Mouse (Mus musculus): ENCODE data around the gene Trmt10a. TPM values are rescaled to one million over a fixed set of nuclear protein-coding genes. Genes with fewer than 3 reads are reported as not detected.
"Not testable (repeated sequence)": the region's sequence is repeated elsewhere in the genome, so short reads cannot be mapped to it uniquely, and the experiment has no call there.

Trmt10a gene
- total RNA-seq, 2 experiments from 2014 or later = 6.6 to 12.5 TPM

DNA sequence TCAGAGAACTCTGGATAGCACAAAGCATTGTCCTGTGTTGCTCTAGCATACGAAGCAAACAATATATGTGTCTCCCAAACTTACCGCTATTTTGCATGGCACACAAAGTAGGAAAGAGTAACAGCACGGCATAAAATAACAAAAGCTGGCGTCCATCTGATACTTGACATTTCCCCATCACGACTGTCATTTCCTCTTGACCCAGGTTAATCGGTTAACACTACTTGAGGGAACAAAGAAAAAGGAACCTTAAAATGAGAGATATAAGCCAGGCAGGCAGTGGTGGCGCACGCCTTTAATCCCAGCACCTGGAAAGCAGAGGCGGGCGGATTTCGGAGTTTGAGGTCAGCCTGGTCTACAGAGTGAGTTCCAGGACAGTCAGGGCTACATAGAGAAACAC, 9.3 kb upstream of the Trmt10a start:
- no peak for DNase-seq (ENCODE audit: low spot score in 2 of 2)

DNA sequence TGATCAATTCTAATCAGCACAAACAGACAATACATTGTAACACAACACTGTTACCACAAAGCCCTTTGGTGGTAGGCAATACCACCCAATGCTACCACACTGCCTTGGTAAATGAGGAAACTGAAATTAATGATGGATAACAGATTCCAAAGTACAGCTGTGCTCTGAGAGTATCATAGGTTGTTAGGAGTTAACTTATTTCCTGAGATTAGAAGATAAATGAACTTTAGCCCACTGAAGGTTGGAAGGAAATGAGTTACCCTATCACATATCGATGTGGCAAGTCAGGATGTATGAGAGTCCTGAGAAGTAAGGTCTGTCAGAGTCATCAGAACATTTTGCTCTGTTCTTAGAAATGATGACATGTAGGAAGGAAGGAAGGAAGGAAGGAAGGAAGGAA, 8.7 kb upstream of the Trmt10a start:
- DNase-seq (ENCODE audit: low spot score in 2 of 2) = no peak

DNA sequence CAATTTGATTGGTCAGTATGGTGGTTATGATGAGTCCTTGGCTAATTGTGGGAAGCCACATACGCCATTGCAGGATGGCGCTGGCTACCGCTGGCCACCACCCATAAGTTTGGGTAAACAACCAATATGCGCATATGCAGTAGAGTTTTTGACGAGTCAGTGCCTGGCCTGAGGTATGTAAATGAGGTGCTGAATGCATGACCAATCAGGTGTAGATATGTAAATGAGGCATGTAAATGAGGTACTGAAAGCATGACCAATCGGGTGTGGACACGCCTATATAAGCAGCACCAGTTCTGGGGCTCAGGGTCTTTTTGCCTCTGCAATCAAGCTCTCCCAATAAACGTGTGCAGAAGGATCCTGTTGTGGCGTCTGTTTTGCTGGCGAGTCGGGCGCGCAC, 5.1 kb upstream of the Trmt10a start:
- DNase-seq (ENCODE audit: low spot score in 2 of 2) = not testable (repeated sequence)

DNA sequence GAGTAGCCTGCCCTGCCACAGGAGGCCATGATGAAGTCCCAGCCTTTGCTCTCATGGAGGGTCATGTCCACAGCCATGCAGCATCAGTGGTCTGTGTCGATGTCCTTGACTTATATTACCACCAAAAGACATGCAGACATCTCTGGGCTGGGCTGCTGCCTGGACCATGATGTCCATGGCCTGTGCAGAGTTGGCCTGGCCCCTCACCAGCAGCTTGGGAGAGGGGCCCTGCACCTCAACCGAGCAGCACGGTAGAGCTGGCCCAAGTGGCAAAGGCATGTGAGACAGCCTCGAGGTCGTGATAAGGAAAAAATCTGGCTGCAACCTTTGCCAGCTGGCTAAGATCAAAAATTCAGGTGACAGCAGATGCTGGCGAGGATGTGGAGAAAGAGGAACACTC, 3.6 kb upstream of the Trmt10a start:
- no peak for DNase-seq (ENCODE audit: low spot score in 2 of 2)

DNA sequence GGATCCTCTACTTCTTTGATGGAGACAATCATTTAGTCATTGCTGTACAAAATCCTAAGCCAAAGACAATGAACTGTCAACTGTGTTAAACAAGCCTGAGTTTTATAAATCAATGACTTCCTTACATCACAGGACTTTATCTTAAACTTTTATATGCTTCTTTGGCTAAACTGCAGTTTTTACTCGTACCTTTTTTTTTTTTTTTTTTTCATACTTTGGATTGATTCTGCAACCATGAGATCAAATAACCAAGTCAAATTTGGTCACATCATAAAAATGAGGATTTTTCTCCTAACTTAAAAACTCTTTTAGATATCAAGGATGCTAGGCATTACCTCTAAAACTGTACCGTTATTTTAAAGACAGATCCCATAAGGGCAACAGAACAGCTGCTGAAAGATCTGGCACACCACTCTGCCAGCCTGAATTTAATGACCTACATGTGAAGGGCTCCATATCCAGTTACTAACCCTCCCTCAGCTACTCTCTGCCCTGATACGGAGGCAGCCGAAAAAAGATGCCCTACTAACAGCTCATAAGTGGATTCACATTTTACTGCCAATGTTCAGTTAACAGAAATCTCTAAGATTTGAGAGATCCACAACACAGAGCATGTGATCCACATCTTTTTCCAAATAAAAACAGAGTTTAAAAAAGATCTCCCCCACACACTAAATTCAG, 1.1 kb upstream of the Trmt10a start:
- no peak for DNase-seq (ENCODE audit: low spot score in 2 of 2)

DNA sequence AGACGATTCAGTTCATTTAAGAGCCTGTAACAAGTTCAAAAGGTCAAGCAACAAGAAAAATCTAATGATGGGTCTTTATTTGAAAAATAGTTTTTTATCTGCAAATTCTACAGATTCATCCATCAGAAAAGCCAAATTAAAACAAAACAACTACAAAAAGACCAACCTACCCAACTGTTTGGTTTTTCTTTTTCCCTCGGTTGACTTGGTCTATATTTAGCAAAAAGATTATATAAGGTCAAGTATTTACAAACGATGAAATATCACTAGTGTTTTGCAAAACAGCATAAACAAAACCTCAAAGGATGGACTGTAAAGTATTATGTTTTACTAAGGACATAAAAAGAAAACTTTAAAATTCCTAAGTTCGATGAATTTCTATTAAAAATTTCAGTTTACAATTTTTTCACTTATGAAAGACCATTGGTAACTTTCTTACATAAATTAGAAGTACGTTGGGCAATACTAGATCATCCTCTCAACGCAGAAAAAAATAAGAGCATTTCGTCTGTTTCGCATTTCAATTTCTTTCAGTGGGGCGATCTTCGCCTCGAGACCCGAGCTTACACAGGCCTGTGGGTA, 424 bp upstream of the Trmt10a start:
- DNase-seq (ENCODE audit: low spot score in 2 of 2) = no peak

DNA sequence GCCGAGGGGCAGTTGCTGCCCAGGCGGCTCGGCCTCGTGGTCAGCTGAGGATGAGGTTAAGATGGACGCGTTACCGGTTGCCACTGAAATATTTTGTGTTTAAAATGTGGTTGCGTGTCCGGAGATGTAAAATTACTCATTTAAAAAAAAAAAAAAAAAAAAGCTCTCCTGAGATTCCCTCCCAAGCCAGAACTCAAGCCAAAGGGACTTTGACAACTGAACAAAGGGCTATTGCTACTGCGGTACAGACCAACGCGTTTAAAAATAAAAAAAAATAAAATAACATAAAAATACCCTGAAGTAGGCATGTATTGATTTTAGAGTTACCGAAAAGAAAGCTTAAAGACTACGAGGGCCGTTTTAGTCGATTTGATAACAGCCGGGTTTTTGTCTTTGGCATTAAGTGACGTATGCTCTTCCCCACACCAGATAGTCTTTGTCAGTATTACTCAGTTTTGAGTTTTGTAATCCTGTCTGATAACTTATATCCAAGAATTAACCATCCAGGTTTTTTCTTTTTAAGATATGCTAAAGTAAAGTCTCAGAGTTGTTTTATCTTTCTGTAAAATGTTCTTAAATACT, 903 bp downstream of the Trmt10a start:
- no peak for DNase-seq (ENCODE audit: low spot score in 2 of 2)

DNA sequence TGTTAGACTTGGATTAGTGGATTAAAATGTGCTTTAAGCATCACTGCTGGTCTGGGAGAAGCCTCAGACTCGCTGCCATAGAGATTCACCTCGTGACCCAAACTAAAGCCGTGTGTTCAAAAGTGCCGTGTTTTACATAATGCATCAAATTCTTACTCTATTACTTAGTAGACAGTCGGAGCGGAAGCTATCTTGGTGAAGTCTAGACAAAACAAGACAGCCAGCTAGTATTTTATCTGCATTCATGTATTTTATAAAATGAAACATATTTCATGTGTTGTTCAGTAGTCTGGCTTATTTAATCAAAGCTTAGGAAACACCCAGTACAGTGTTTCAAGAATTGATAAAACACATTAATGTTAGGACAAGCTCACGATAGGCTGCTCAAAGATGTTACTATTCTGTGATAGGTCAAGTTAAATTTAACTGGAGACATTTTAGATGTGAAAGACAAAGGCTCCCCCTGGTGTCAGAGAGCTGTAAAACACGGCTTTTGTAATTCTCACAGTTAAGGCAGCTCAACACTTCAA, 1.5 kb downstream of the Trmt10a start, which contains the start of gene Mttp:
Mttp (minus strand) TSS at position 327 of the 530 bp plus-strand sequence.
- peak in 1 of 2 experiments; percentile 49 for DNase-seq (ENCODE audit: low spot score in 2 of 2)

DNA sequence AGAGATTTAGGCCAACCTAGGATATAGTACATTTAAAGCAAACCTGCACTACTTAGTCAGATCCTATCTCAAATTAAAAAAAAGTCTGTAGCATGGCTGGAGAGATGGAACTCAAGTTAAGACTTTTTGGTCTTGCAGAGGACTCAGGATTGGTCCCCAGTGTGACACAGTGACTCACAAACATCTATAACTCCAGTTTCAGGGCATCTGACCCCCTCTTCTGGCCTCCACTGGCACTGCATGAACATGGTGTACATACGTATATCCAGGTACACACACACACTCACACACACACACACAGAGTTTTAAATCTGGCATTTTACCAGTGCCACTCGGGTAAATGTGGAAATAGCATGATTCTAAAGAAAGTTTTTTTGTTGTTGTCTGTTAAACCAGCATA, 5.6 kb downstream of the Trmt10a start:
- no peak for DNase-seq (ENCODE audit: low spot score in 2 of 2)

DNA sequence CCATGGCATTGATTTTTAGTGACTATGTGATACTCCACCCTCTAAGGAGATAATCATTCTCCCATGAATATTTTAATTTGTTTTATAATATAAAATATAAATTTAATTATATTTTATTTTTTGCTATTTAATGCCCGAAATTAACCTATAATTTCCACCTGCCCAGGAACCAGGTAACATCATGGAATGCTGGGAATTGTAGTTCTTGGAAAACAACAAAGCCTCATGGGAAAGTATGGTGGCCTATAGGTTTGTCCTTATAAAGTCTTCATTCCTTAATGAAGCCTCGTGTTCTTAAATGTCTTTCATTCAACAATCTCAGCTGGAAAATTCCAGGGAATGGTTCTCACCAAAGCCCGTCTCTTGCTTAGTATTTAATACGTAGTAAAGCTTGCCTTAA, 11.8 kb downstream of the Trmt10a start:
- no peak for DNase-seq (ENCODE audit: low spot score in 2 of 2)

DNA sequence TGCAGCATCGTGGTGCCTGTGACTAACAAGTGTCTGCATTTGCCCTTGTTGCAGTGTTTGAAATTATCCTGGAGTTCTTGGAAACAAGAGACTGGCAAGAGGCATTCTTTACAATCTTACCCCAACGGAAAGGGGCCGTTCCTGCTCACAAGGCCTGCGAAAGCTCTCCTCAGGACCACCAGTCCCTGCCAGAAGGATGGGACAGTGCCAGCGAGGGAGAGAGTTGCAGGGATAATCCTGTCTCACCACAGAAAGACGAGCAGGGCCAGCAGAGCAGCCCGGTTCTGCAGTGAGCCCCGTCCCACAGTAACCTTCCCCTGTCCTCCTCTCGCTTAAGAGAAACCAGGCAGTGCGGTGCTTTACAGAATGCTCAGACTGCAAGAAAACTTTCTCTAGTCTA, 13.4 kb downstream of the Trmt10a start:
- no peak for DNase-seq (ENCODE audit: low spot score in 2 of 2)

DNA sequence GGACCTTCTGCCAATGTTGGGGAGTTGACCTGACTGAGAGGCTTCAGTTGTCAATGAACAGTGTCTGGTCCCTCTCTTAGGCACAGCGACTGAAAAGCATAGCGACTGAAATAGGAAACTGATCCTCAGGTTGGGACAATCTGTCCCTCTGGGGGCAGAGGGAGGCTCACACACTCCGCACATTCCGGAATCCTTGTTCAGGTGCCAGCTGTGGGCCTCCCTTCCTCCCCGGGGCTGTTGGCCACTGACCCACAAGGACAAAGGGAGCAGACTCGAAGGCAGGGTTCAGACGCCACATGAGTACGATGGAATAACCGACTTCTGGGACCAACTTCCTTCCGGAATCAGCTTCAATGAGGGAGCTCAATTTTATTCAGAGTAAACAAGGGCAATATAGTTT, 18.4 kb downstream of the Trmt10a start:
- DNase-seq (ENCODE audit: low spot score in 2 of 2) = no peak

DNA sequence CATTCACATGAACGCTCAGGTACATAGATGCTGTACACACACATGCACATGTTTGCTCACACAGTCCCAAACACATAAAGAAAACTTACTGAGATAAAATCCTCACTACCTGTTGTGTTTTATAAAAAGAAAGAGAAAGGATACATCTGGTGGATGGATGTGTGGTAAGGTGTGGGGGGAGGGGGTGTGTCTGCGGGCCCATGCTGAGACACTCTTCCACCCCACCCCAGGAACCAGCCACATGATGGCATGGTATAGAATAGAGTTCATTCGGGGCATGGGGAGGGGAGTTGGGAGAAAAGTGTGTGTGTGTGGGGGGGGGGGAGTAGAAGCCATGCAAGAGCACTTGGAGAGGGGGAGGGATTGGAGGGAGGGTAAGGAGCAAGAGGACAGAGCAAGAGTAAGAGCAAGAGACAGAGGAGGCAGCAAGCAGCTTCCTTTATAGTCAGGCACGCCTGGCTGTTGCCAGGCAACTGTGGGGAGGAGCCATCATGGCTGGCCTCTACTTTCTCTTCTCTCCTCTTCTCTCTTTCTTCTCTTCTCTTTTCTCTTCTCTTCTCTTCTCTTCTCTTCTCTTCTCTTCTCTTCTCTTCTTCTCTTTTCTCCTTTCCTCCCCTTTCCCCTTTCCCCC, 19.4 kb downstream of the Trmt10a start:
- no peak for DNase-seq (ENCODE audit: low spot score in 2 of 2)

DNA sequence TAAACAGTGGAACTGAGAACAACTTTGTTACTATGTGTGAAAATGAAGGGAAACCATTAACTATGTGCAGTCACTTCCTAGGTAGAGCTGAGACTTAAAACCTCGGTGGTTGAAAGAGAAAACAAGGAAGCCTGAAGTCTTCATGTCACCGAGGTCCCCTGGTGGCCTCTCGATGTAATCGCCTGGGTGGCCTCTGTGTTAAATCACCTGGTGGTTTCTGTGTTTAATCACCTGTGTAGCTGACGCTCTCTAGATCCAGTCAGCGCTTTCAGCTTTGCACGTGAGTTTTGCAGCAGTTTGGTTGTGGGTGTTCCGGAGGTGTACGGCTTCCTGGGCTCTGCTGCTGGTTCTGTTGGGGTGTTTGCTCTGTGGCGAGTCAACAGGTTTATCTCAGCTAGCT, 30.0 kb downstream of the Trmt10a start:
- DNase-seq (ENCODE audit: low spot score in 2 of 2) = no peak

DNA sequence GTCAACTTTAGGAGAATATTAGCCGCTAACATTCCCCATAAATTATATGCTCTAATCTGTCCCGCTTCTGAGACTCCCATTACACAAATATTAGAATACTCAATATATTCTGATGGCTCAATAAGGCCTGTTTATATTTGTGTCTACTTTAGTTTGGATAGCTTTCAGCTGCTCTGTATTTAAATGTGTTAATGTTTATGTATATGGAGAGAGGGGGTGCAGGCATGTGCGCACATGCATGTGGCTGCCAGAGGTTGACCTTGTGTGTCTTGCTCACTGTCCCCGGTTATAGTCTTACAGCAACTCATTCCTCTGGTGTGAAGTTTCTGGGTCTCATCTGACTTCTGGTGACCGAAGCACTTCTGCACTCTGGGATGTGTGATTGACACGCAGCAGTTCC, 32.3 kb downstream of the Trmt10a start:
- no peak for DNase-seq (ENCODE audit: low spot score in 2 of 2)

DNA sequence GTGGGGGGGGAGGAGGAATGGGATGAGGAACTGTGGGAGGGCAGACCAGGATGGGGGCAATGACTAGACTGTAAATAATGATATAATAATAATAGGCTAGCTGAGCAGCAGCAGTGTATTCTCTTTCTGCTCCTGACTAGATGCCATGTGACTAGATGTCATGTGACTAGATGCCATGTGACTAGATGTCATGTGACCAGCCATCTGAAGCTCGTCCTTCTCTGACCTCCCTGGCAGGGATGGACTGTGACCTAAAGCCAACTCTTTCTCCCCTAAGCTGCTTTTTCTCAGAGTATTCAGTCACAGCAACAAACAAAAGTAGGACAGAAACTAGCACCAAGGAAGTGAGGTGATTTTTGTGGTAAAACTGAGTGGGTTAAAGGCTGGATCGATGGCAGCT, 38.8 kb downstream of the Trmt10a start:
- no peak for DNase-seq (ENCODE audit: low spot score in 2 of 2)

DNA sequence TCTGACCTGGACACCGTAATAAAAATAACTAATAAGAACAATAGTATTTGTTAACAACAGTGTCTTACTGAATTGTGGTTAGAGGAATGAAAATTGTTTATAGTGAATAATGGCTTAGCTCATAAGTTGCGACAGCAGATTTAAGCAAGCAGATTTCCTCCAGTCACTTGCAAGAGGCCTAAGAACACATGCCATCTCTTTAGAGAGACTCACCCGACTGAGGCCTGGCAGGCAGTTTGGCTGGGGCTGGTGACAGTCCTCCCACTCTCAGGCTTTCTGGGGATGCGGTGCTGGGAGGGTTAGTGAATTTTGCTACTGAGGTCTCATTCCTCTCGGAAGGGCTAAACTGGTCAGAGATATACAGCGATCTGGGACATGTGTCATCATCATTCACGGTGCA, 40.1 kb downstream of the Trmt10a start:
- DNase-seq (ENCODE audit: low spot score in 2 of 2) = no peak

DNA sequence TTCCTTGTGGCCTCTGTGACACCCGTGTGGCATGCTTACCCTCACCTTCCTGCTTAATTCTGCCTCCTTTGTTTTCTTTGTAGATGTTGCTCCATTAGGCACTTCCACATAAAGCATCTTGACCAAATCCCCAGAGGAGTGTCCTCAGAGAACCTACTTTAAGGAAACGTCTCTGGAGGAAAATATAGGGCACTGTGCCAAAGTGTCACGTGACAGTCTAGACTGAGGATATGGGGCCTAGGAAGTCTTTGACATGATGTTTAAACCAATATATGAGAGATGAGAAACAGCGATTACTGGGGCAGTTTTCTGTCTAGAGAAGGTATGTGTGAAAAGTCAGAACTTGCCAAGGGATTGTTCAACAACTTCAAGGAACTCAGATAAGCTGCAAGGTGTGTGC, 42.0 kb downstream of the Trmt10a start:
- no peak for DNase-seq (ENCODE audit: low spot score in 2 of 2)

DNA sequence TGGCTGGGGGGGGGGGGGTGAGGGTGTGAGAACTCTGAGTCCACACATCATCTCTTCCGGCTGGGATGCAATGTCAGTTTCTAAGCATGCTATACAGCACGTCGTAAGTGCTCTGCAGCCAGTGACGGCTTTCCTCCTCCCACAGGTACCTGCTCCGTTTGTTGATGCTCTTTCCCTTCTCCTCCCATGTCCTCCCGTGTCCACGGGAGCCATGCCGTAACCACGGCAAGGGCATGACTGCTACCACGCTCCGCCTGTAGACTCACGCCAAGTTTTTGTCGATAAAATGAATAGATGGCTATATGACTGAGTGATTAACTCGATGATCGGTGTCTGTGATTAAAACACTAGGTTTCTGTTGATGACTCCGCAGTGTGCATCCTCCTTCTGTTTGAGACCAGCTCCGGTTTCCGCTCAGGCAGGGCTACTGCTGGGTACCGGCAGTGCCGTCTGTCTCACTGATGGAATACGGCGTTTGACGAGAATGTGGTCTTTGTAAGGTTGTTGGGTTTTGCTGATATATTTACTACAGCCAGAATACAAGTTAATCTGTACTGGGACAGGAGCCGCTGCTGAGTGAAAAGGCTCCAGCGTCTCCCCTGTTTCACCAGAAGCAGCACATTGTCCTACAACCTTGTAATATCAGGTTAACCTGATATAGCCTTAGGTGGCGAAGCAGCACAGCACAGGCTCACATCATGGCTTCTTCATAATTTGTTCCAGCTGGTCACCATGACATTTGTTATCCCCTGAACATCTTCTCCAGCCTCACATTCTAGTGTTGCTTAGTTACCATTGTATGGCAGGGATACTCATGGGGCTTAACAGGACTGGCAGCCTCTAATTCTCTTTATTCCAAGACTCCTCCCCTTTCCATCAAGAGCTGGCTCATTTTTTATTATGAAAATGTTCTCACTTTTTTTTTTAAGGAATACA, 43.0 kb downstream of the Trmt10a start:
- DNase-seq (ENCODE audit: low spot score in 2 of 2) = no peak

DNA sequence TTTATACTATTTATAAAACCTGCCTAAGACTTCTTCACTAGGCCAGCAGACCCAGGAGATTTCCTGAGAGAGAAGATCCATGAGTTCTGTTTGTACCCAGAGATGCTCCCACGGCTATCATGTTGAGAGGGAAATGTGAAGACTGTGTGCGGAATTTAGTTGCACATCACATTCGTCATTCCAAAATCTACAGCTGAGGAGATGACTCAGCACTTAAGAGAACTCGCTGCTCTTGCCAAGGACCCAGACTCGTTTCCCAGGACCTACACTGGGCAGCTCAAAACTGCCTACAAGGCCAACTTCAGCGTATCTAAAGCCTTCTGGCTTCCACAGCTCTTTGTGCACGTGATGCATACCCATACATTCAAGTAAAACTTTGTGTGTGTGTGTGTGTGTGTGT, 49.0 kb downstream of the Trmt10a start:
- DNase-seq (ENCODE audit: low spot score in 2 of 2) = no peak

DNA sequence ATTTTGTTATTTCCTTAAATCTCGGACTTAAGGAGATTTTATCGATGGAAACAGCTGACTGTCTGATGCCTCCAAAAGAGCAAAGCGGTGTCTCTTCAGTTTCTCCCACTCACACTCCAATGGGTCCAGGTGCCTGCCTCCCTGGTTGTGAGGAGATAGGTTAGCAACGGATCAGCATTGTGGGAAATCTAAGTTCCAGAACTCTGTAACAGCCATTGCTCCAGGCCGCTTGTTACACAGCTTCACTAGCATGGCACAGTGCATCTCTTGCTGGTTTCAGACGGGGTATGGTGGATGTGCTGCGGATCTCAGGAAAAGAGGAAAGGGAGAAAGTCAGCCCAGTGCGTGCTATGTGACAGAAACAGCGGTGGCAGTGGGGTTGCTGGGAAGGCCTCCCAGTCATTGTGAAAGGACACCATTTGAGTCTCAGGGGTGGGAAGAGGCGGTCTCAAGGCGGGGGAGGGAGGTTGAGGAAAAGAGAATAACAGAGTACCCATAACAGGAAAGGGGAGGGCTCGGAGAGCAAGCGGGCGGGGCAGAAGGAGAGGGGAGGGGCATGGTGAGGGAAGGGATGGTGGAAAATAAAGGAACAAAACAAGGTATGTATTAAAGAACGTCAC, 50.5 kb downstream of the Trmt10a start, which contains the start of gene 4930579F01Rik:
4930579F01Rik (minus strand) TSS at position 143 of the 620 bp plus-strand sequence.
- no peak for DNase-seq (ENCODE audit: low spot score in 2 of 2)
